Mouse (Mus musculus): Measurements from ENCODE around the gene Rin1. TPM values are rescaled to one million over a fixed set of nuclear protein-coding genes. Genes with fewer than 3 reads are reported as not detected.
A peak's percentile ranks its signal among the peaks of the same experiment; 100 is the strongest.
"Not testable (repeated sequence)": the region's sequence is repeated elsewhere in the genome, so short reads cannot be mapped to it uniquely, and the experiment has no call there.

Gene Rin1
- total RNA-seq (2021) = 1 to 10 TPM in 1 of 2 experiments, under 1 TPM in 1; 0.99 to 1.3 TPM
- long read RNA-seq, experiment 1, partial matches to known transcripts = 0 of 2 reads
- long read RNA-seq, experiment 1, other reads (novel, unspliced or antisense) = 2 of 2 reads
- long read RNA-seq, experiment 2, partial matches to known transcripts = 1 of 1 reads
- long read RNA-seq, experiment 2, other reads (novel, unspliced or antisense) = 0 of 1 reads

DNA sequence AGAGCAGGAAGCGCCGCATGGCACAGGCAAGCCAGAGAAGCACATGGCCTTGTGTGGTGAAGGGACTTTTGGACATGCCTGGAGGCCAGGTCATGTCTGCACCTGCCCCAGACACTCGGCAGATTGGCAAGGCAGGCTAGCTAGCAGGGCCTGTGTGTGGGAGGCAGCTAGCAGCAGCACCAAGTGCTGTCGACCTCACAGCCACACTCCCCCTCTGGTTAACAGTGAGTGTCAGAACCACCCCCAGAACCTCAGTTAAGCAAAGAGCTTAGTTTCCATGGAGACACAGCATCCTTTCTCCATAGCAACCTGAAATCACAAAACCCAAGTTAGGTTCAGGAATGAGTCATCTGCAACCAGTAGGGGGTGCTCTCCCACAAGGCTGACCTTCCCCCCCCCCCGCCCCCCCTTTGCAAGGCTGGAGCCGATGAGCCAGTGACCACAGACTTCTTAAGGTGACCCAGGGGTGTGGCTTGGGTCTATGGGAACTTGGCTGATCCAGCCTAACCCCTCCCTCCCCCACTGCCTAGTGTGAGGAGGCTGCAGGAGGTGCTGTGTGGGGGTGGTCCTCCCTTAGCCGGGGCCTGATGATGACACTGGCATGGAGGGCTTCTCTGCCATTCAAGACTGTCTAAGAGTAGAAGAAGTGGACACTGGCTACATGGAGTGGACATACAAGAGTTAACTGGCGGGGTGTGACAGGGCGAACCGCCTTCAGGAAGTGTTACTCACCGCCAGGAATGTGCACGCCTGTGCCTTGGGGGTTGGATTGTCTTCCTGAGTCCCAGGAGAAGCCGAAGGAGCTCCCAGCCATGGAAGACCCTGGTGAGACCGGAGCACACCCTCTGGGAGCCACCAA is at the start of gene Rin1:
TSS of gene Rin1 (plus strand) at position 435 of the 859 bp plus-strand sequence.
- intact Hi-C loops (cut with DNase I) = no loop called here
- Histone ChIP-seq H3K4me3 (peak within 1 kb of the TSS; percentile 68), H3K27ac (peak within 1 kb of the TSS; percentile 65)
- peak; percentile 79 for TF ChIP-seq CTCF (IDR thresholded peaks at IDR 0.05)
- peak; percentile 49 for DNase-seq

DNA sequence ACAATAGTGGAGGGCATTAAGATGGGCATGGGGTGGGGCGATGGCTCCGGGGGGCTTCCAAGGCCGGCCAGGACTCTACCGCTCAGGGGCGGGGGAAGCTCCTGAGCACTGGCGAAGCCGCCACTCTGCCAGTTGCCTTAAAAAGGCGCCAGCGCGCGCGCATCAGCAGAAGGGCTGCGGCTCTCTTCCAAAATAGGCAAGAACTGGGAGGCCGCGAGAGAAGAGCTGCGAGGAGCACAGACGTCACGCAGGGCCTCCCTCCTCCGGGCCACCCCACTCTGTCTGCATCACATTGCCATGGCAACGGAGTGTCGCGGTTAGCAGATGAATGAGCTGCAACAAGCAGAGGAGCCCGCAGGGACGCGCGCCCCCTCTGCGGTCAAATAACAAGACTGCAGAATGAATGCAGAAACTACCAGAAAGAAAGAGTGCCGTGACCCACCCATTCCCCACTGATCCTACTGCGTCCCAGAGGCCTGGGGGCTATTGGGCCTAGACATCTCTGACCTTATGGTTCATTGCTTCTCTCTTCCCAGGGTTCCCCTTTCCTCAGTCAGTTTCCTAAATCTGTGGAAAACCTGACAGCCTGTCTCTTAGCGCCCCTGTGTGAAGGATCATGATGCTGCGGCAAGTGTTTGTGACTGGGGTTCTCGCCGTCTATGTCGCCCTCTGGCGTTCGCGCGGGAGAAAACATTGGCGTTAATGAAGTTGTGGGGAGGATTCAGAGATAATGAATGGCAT is 48.4 kb upstream of the Rin1 start:
- intact Hi-C loops (cut with DNase I) = loop anchor here (1.0 to 2.0 kb wide), 2 partner anchors 21 to 247 kb away; no protein-coding TSS in a partner anchor
- H3K4me3 ChIP-seq = peak overlapping the region; percentile 48
- TF ChIP-seq CTCF (IDR thresholded peaks at IDR 0.05) = peak; percentile 87
- DNase-seq = peak; percentile 79
- no peak overlapping the region for H3K27ac ChIP-seq

DNA sequence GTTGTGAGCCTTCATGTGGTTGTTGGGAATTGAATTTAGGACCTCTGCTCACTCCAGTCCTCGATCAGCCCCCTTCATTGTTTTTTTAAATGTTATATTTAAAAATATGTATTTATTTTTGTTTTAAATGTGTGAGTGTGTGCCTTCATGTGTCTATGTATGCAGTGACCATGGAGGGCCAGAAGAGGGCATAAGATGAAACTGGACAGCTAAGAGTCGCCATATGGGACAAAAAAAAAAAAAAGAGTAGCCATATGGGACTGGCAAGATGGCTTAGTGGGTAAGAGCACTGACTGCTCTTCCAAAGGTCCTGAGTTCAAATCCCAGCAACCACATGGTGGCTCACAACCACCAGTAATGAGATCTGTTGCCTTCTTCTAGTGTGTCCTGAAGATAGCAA is 46.6 kb upstream of the Rin1 start:
- not testable (repeated sequence) for H3K27ac ChIP-seq, H3K4me3 ChIP-seq, DNase-seq
- peak; percentile 5; the same call in 1 of the 2 replicates for TF ChIP-seq CTCF (IDR thresholded peaks at IDR 0.05)
- intact Hi-C loops (cut with DNase I) = loop anchor here (2.0 kb wide), 1 partner anchor 249 kb away; no protein-coding TSS in a partner anchor

DNA sequence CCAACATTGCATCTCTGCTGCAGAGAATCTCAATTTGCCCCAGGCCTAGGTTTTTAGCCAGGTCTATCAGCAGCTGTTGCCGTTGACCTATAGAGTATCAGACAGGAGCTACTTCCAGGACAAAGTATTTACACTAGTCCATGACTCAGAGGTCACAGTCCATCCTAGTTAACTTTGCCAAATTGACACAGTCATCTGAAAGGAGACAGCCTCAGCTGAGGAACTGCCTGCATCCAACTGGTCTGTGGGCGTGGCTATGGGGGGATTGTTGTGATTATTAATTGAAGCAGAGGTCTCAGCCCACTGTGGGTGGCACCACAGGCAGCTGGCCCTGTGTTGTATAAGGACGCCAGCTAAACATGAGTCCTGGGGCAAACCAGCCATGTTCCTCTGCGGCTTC is 45.4 kb upstream of the Rin1 start:
- no peak for TF ChIP-seq CTCF (IDR thresholded peaks at IDR 0.05)
- DNase-seq = peak; percentile 2
- Histone ChIP-seq H3K4me3 (no peak overlapping the region), H3K27ac (no peak overlapping the region)
- intact Hi-C loops (cut with DNase I) = no loop called here

DNA sequence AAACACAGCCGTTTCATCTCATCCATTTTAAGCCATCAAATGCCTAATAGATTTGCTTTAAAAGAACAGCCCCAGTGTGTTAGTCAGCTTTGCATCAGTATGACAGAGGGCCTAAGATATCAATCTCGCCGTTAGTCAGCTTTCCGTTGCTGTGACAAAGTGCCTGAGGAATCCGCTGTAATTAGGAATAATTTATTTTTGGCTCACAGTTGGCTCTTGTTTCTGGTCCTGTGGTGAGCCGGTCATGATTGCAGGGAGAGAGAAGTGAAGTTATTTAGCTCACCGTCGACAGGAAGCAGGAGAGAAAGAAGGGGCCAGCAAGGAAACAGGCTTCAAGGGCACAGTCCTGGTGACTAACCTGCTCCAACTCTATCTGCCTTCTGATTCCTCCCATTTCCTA is 37.1 kb upstream of the Rin1 start:
- peak; percentile 3 for DNase-seq
- Histone ChIP-seq H3K4me3 (no peak overlapping the region), H3K27ac (no peak overlapping the region)
- intact Hi-C loops (cut with DNase I) = loop anchor here (5.0 kb wide), 2 partner anchors 41 to 604 kb away; no protein-coding TSS in a partner anchor
- TF ChIP-seq CTCF (IDR thresholded peaks at IDR 0.05) = no peak

DNA sequence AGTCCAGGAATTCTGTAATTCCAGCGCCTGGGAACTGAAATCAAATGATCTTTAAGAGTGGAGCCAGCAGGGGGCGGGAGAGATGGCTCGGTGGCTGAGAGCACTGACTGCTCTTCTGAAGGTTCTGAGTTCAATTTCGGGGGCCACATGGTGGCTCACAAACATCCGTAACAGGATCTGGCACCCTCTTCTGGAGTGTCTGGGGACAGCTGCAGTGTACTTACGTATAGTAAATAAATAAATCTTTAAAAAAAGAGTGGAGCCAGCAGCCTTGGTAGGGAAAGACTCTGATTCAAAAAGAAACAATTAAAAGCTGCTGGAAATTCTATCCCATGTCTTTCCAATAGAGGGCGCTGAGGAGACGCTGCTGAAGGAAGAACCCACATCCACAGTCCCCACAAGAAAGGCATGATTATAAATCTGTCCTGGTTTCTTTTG is 35.3 kb upstream of the Rin1 start:
- no peak overlapping the region for H3K4me3 ChIP-seq
- peak; percentile 69 for TF ChIP-seq CTCF (IDR thresholded peaks at IDR 0.05)
- intact Hi-C loops (cut with DNase I) = loop anchor here (5.0 kb wide), 3 partner anchors 43 to 602 kb away; no protein-coding TSS in a partner anchor
- no peak overlapping the region for H3K27ac ChIP-seq
- peak; percentile 29 for DNase-seq

DNA sequence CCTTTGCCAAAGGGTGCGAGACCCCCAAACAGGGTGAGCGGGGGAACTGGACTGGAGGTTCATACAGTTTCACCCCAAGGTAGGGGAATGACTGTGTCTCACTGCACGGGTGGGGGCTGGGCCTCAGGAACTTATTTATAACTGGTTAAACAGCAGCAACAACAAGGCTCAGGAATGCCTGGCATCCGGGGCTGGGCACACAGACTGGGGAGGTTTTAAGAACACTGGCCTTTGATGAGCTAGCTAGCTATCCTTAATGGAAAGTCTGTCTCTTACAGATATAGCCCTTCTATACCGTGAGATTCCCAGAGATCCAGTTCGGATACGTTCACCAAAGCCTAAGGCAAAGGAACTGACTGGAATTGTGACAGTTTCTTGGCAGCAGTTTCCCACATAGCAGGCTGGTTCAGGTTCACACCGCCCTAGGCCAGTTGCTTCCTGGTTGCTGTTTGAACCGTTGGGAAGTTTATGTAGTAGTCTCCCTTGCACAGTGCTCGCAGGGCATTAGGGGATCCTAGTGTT is 34.0 kb upstream of the Rin1 start:
- Histone ChIP-seq H3K4me3 (peak overlapping the region; percentile 36; the same call in 1 of the 2 replicates), H3K27ac (no peak overlapping the region; the same call in 1 of the 2 replicates)
- no peak for TF ChIP-seq CTCF (IDR thresholded peaks at IDR 0.05)
- peak; percentile 12 for DNase-seq
- intact Hi-C loops (cut with DNase I) = loop anchor here (5.0 kb wide), 1 partner anchor 56 kb away; no protein-coding TSS in a partner anchor

DNA sequence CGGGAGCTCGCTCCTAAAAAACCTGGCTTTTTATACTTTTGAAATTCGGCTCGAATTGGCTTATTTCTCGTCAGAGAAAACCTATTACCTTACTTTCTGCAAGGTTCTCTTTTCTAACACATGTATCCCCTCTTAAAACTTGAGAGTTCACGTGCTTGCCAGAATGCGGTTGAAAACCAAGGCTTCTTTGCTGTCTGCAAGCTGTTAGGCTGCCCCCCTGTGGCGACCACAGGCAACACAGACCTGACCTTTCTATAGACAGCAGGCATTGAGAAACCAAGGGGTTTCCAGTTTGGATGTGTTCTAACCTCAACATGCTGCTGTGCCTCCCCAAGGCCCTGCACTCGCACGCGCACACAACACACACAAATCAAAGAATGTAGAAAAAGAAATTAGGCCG is 33.5 kb upstream of the Rin1 start:
- peak; percentile 78 for DNase-seq
- intact Hi-C loops (cut with DNase I) = loop anchor here (5.0 kb wide), 1 partner anchor 56 kb away; no protein-coding TSS in a partner anchor
- Histone ChIP-seq H3K4me3 (peak overlapping the region; percentile 36; the same call in 1 of the 2 replicates), H3K27ac (no peak overlapping the region; the same call in 1 of the 2 replicates)
- TF ChIP-seq CTCF (IDR thresholded peaks at IDR 0.05) = peak; percentile 91

DNA sequence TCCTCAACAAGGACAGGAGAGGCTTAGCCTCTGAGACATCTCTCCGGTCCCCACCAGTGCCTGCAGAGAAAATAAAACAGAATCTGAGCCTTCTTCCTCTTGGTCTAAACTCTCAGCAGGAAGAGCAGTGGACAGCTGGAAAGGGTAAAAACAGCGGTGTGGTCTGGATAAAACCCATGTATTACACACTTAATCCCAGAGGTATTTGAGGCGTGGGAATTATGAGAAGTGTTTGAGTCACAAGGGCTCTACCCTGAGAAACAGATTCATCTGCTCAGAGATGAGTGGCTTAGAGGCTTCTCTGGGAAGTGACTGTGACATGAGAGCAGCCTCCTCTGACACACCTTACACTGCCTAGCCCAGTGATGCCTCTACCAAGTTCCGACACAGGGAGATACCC is 32.7 kb upstream of the Rin1 start:
- H3K27ac ChIP-seq = no peak overlapping the region
- DNase-seq = peak; percentile 2
- TF ChIP-seq CTCF (IDR thresholded peaks at IDR 0.05) = no peak
- intact Hi-C loops (cut with DNase I) = loop anchor here (5.0 kb wide), 1 partner anchor 55 kb away; no protein-coding TSS in a partner anchor
- H3K4me3 ChIP-seq = no peak overlapping the region

DNA sequence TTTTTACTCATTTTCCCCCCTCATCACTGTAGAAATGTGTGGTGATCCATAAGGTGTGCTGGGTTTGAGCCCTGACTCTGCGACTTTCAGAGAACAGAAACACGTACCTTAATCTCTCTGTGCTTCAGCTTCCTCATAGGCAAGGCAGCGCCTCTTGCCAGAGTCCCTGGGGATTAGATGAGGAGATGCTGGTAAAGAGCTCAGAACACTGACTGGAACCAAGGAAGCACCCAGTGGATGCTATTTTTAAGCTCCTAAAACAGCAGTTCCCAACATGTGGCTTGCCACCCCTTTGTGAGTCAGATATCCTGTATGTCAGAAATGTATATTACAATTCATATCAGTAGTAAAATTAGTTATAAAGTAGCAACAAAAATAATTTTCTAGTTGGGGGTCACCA is 32.1 kb upstream of the Rin1 start:
- TF ChIP-seq CTCF (IDR thresholded peaks at IDR 0.05) = no peak
- DNase-seq = peak; percentile 6
- intact Hi-C loops (cut with DNase I) = loop anchor here (5.0 kb wide), 1 partner anchor 54 kb away; no protein-coding TSS in a partner anchor
- H3K27ac ChIP-seq = no peak overlapping the region
- H3K4me3 ChIP-seq = no peak overlapping the region

DNA sequence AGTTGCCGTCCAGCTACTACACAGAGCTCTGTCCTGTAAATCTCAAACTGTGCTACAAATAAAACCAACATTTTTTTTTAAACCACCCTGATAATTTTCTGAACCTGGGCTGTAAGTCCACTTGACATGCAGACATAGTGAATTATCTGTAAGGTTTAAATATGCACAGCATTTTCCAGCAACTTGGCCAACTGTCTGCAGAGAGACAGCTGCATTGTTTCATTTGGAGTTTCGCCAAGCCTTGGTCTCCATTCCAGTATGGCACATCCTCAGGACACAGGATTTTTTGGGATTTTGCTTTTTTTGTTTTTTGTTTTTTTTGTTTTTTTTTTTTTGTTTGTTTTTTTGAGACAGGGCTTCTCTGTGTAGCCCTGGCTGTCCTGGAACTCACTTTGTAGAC is 28.9 kb upstream of the Rin1 start:
- Histone ChIP-seq H3K4me3 (no peak overlapping the region), H3K27ac (no peak overlapping the region)
- TF ChIP-seq CTCF (IDR thresholded peaks at IDR 0.05) = no peak
- no peak for DNase-seq
- intact Hi-C loops (cut with DNase I) = no loop called here
